Mouse (Mus musculus) heart, postnatal 0 days (tissue): ENCODE measurements around the gene Mrpl22.

Experiments used
- CTCF ChIP-seq: IDR thresholded peaks from 2 replicates; pipeline ENCODE4 v1.5.1; 2016; ENCODE audit warnings: antibody characterized with exemption, control low read depth, low read depth
- EP300 ChIP-seq: IDR thresholded peaks from 2 replicates; pipeline ENCODE4 v1.6.1; 2016; ENCODE audit warnings: antibody characterized with exemption, low read depth

DNA sequence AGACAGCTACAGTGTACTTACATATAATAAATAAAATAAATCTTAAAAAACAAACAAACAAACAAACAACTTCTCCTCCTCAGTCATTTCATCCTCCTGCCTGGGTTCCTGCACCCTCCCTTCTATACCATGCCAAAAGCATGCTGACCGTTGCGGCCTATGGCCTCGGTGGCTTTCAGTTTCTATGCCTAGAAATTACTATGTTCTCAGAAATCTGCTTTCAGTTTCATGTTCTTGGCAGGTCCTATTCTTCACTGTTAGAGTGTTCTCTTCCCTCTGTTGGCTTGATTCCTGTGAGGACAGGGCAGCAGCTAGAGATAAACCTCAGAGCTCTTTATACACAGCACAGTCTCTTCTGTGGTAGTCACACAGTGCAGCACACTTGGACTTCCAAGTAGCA is 12.1 kb downstream of the Mrpl22 start:
- no peak for TF ChIP-seq CTCF
- no peak for TF ChIP-seq EP300
